Mouse (Mus musculus) induced T-regulatory cell, adult 2 months (primary cell): Measurements from ENCODE around the gene Fyttd1.
A peak's percentile ranks its signal among the peaks of the same experiment; 100 is the strongest.
"Not testable (repeated sequence)": the region's sequence is repeated elsewhere in the genome, so short reads cannot be mapped to it uniquely, and the experiment has no call there.

Experiments used
- DNase-seq: peaks from one replicate; pipeline ENCODE4 v3.0.0-alpha.2; 2012; ENCODE audit warnings: low read depth

Fyttd1 gene

GRCm38 (mm10) chr16:32878972-32879926 lies 1.9 kb downstream of the Fyttd1 start:
- DNase-seq: peak; percentile 25

GRCm38 (mm10) chr16:32881538-32881937 lies 4.2 kb downstream of the Fyttd1 start:
- DNase-seq: peak; percentile 22

DNA sequence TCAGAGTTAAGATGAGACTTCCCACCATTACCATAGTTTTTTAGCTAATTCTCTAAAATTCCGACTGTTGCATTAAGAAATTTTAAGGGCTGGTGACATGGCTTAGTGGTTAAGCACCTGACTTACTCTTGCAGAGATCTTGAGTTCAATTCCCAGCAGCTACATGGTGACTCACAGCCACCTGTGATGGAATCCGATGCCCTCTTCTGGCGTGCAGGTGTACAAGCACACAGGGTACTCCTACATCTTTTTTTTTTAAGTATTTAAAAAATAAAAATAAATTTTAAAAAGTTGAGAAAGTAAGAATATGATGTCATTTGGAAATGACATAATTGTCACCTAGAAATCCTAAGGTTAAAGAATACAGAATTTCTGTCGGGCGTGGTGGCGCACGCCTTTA lies 10.7 kb downstream of the Fyttd1 start:
- peak; percentile 45 for DNase-seq

- DNase-seq: no peak
These were observed 12.6 kb downstream of the Fyttd1 start for GRCm38 (mm10) chr16:32889881-32890280.

GRCm38 (mm10) chr16:32896126-32896525 lies 18.8 kb downstream of the Fyttd1 start:
- DNase-seq: no peak

DNA sequence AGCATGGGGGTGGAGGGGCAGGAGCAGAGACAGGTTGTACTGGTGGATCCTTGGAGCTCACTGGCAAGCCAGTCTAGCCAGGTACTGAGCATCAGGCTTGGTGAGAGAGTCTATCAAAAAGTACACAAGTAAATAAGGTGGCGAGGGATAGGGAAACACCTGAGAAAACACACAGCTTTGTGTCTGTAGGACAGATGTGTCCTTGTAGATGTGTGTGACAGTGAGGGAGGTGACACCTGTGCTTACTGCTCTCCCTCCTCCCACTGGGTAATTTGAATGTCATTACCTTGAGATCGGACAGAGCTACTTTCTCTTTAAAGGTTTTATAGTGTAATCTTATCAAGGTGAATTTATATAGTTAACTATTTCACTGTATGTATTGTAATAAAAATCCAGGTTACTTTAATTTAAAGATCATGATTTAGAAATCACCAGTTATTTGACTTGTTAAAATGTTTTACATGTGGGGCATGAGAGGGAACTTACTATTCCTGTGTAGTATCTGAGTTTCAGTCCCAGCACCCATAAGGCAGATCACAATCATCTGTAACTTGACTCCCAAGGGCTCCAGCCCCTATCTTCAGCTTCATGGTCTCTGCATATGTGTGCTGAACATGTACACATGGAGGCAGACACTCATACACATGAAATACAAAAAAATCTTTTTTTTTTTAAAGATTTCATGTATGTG lies 24.2 kb downstream of the Fyttd1 start:
- no peak for DNase-seq

GRCm38 (mm10) chr16:32902051-32902428 lies 24.7 kb downstream of the Fyttd1 start:
- DNase-seq: no peak

GRCm38 (mm10) chr16:32906186-32906585 lies 28.9 kb downstream of the Fyttd1 start:
- no peak for DNase-seq

DNA sequence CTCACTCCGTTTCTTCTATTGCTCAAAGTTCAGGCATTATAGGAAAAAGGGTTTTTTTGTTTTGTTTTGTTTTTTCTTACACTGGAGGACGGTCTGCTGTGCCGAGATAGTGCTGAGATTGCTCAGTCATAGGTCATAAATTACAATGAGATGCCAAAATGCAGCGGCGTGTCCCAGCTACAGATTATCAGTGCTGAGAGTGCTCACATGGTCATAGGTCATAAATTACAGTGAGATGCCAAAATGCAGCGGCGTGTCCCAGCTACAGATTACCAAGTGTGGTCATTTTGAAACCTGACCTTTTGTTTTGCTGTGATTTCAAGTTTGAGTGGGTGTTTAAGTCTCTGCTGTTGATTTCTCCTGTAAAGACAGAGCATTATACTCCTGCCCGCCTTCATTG lies 29.4 kb downstream of the Fyttd1 start:
- no peak for DNase-seq

GRCm38 (mm10) chr16:32913212-32913611 lies 35.9 kb downstream of the Fyttd1 start:
- DNase-seq: peak; percentile 50

DNA sequence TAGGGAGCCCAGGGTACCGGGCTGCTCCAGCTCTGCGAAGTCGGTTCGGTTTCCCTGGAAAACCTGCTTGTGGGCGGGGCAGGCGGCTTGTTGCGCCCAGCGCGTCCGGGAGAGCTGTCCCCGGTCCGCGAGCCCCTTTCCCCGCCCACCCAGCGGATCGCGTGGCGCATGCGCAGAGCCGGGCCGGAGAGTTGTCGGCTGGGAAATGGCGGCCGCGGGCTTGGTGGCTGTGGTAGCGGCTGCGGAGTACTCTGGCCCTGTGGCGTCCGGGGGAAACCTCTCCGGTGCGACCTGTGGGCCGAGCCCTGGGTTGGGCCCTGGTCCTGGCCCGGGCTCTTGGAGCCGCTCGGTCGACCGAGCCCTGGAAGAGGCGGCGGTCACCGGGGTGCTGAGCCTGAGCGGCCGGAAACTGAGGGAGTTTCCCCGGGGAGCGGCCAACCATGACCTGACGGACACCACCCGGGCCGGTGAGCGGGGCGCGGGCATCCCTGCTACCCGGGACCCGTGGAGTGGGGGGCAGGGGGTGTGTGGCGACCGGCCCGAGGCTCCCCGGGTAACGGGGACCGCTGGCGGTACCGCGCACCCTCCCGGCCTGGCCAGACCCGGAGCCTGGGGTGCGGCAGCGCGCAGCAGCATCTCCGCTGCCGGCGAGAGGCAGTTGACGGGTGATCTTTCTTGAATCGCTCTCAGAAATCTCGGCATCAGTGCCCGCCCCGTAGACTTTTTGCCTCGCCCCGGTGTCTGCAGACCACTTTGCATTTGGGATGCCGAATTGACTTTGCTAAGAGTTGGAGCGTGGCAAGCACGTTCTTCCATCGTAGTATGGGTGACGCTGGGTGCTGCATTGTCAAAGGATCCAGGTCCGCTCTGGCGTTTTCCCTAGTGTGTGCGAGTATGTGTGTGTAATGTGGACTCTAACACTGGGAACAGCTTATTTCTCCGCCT lies 36.9 kb downstream of the Fyttd1 start, which contains the start of gene Lrch3:
Lrch3 (plus strand) TSS at position 164 of the 945 bp plus-strand sequence.
- DNase-seq: peak; percentile 95

DNA sequence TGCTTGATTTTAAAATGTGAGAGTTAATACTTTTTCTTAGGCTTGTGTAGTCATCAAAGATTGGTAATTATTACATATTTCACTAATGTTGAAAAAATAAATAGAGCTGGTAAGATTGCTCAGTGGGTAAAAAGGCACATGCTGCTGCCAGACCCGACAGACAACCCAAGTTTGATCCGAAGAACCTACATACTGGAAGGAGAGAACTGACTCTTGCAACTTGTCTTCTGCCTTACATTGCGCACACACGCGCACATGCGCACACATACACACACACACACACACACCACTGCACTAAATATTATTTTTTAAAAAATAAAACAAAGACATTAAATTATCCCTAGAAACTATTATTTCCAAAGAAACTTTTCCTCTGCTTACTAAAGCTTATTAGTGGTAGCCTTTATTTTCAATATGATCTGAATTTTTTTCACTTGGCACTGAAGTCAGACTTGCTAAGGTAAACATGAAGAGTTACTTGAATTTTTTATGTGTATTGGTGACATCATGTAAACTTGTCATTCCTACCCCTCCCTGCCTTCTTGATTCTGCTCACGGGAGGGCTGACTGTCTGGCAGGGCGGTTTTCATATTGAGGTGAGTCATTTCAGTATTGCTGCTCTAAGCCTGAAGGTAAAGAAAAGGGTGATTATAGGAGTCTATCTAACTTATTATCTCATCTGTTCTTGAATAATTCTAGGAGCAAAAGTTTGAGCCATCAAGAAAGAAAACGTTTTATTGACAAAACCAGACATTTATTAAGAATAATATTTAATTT lies 38.2 kb downstream of the Fyttd1 start:
- DNase-seq: peak; percentile 81

DNA sequence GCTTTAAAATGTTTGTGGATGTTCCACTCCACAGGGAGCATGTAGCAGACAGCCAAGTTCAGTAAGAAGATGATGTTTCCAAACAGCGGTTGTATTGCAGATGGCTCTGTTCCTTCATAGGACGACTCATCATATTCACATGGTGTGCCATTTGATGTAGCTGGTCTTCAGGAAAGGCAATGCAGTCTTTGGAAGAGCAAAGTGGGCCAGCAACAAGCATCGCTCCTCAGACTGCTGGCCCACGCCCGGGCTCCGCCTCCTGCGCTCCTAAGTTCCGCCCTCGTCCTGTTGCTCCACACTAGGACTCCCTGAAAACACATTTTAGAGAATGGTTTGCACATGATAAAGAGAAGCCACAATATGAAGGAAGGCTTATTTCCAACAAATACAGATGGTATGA lies 49.3 kb downstream of the Fyttd1 start:
- not testable (repeated sequence) for DNase-seq

- no peak for DNase-seq
These were observed 49.7 kb downstream of the Fyttd1 start for GRCm38 (mm10) chr16:32927044-32927443.

DNA sequence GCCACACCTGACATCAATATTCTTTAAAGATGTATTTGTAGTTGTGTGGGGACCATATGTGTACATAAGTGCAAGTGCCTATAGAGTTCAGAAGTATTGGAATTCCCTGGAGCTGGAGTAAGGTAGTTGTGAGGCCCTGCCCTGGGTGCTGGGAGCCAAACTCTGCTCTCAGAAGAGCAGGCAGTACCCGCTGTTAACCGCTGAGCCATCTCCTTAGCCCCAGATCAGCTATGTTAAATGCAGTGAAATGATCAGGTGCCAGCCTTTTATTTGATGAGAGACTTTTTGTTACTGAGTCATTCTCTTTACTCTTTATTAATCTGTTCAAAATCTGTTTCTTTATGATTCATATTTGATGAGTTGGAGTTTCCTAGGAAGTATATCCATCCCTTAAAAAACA lies 52.6 kb downstream of the Fyttd1 start:
- DNase-seq: peak; percentile 53

- peak; percentile 50 for DNase-seq
These were observed 57.2 kb downstream of the Fyttd1 start for GRCm38 (mm10) chr16:32934470-32934869.

- peak; percentile 25 for DNase-seq
These were observed 57.8 kb downstream of the Fyttd1 start for GRCm38 (mm10) chr16:32935088-32935487.

GRCm38 (mm10) chr16:32937358-32937757 lies 60.1 kb downstream of the Fyttd1 start:
- DNase-seq: no peak

- peak; percentile 48 for DNase-seq
These were observed 62.0 kb downstream of the Fyttd1 start for GRCm38 (mm10) chr16:32939301-32939700.

DNA sequence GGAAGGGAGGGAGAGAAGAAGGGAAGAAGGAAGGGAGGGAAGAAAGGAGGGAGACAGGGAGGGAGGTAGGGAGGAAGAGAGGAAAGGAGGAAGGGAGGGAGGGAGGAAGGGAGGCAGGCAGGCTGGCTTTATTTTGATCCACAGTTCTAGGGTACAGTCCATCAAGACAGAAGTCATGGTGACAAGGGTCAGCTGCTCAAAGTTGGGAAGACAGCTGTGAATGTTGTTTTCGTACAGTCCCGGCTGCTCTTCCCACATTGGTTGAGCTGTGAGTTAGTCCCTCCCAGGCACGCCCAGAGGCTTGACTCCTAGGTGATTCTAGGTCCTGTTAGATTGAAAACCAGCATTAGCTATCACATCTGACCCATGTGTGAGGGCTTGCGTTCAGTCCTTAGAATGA lies 62.4 kb downstream of the Fyttd1 start:
- not testable (repeated sequence) for DNase-seq

DNA sequence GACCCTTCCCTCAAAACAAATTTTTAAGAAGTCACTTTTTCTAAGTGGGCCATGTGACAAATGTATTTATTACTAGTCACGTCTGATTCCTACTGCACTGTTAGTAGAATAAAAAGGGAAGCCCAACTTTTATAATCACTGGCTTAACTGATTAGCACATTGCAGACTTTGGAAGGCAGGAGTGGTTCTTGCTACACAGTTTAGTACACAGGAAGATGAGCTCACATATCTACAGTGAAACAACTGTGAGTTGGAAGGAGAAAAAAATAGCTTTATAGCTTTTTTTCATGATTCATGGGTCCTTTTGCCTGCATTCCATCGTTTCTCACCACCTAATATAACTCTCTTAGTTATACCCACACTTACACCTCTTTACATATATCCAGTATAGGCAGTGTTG lies 63.9 kb downstream of the Fyttd1 start:
- DNase-seq: not testable (repeated sequence)
